Mouse (Mus musculus): ENCODE results near the gene Ctnnbip1. TPM values are rescaled to one million over a fixed set of nuclear protein-coding genes. Genes with fewer than 3 reads are reported as not detected.

Ctnnbip1 gene
- polyA plus RNA-seq, 1 experiment from 2014 or later = 34.7 TPM

- no peak overlapping the region for H3K4me2 ChIP-seq
- 89% methylated on average over 6 of the region's 6 CpGs for WGBS
- H3K27me3 ChIP-seq = no peaks in the 10 kb centered on the region
- no peaks in the 10 kb centered on the region for H3K9me3 ChIP-seq (replicated peaks)
- H3K4me1 ChIP-seq (replicated peaks) = peaks cover 52% of the 10 kb centered on the region
- no peak for ATAC-seq (replicated peaks; ENCODE audit: insufficient number of reproducible peaks, insufficient read depth, low FRiP score, low read depth)
- H3K36me3 ChIP-seq = no peaks in the 10 kb centered on the region
- H3K9ac ChIP-seq = no peak overlapping the region
- H3K4me3 ChIP-seq = no peak overlapping the region
- no peak overlapping the region for H3K27ac ChIP-seq
Measured at GRCm38 (mm10) chr4:149523961-149524360, 5.9 kb downstream of the Ctnnbip1 start.

DNA sequence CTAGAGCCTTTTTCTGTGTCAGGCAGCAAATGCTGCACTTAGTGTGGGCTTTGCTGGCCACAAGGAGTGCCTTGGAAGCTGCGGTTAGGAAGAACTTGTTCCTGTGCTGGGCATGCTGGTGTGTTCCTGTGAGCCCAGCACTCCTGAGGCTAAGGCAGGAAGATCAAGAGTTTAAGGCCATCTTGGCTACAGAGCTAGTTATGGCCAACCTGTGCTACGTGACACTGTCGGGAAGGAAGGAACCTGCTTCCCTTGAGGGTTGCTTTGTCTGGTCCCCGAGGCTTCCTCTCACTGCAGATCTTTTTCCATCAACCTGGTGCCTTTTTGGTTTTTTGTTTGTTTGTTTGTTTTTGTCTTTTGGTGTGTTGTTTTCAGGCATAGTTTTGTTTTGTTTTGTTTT is 7.1 kb downstream of the Ctnnbip1 start:
- Histone ChIP-seq H3K27me3 (no peaks in the 10 kb centered on the region), H3K27ac (peak overlapping the region; percentile 46; the same call in 1 of the 2 replicates), H3K9ac (no peak overlapping the region), H3K4me3 (no peak overlapping the region), H3K36me3 (no peaks in the 10 kb centered on the region), H3K4me2 (no peak overlapping the region), H3K9me3 (replicated peaks) (no peaks in the 10 kb centered on the region), H3K4me1 (replicated peaks) (peaks cover 59% of the 10 kb centered on the region)
- ATAC-seq (replicated peaks; ENCODE audit: insufficient number of reproducible peaks, insufficient read depth, low FRiP score, low read depth) = no peak
- 73% methylated on average over 4 of the region's 4 CpGs for WGBS

GRCm38 (mm10) chr4:149525811-149526210 is 7.8 kb downstream of the Ctnnbip1 start:
- Histone ChIP-seq H3K27me3 (no peaks in the 10 kb centered on the region), H3K4me1 (replicated peaks) (peaks cover 61% of the 10 kb centered on the region), H3K4me2 (no peak overlapping the region), H3K36me3 (no peaks in the 10 kb centered on the region), H3K27ac (peak overlapping the region; percentile 35; the same call in 1 of the 2 replicates), H3K9ac (0 out of 2 replicates have a peak overlapping the region, but pooled peaks have one; percentile 32), H3K4me3 (no peak overlapping the region), H3K9me3 (replicated peaks) (no peaks in the 10 kb centered on the region)
- WGBS = 77% methylated on average over 6 of the region's 6 CpGs
- ATAC-seq (replicated peaks; ENCODE audit: insufficient number of reproducible peaks, insufficient read depth, low FRiP score, low read depth) = no peak

GRCm38 (mm10) chr4:149526330-149526729 is 8.3 kb downstream of the Ctnnbip1 start:
- Histone ChIP-seq H3K9me3 (replicated peaks) (no peaks in the 10 kb centered on the region), H3K4me1 (replicated peaks) (peaks cover 61% of the 10 kb centered on the region), H3K9ac (no peak overlapping the region), H3K36me3 (no peaks in the 10 kb centered on the region), H3K4me2 (no peak overlapping the region), H3K27me3 (no peaks in the 10 kb centered on the region), H3K27ac (peak overlapping the region; percentile 35; the same call in 1 of the 2 replicates), H3K4me3 (no peak overlapping the region)
- no peak for ATAC-seq (replicated peaks; ENCODE audit: insufficient number of reproducible peaks, insufficient read depth, low FRiP score, low read depth)
- WGBS = 54% methylated on average over 7 of the region's 7 CpGs

DNA sequence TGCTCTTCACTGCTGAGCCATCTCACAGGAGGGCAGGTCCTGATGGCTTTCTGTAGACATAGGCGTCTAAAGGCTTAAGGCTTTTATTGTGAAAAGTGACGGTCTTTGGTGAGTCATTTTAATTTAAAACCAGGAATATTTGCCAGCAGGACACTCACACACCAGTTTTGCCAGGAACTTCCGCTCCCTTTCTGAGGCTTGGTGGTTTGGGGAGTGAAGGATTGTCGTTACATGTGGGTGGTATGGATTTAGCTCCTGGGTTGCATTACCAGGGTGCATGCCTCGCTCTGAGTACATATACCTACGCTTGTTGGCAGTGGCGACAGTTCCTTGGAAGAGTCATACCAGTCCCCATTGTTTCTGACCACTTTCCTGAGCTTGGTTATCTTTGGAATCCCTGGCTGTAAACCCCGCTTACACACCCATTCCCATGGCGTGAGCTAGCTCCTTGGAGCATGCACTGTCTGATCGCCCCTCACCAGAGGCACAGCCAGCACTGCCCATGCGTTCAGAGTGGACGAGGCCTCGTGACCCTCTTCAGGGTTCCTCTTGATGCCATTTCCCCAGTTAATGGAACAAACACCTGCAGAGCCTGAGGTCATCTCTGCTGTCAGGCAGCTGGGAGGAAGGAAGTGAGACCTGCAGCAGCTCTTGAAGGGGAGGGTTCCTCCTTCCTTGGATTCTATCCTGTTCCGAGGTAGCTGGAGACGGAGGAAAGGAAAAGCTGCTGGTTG is 9.8 kb downstream of the Ctnnbip1 start:
- Histone ChIP-seq H3K4me1 (replicated peaks) (peaks cover 56% of the 10 kb centered on the region), H3K36me3 (no peaks in the 10 kb centered on the region), H3K9me3 (replicated peaks) (no peaks in the 10 kb centered on the region), H3K27ac (peak overlapping the region; percentile 28), H3K9ac (no peak overlapping the region), H3K27me3 (no peaks in the 10 kb centered on the region), H3K4me2 (no peak overlapping the region), H3K4me3 (no peak overlapping the region)
- ATAC-seq (replicated peaks; ENCODE audit: insufficient number of reproducible peaks, insufficient read depth, low FRiP score, low read depth) = no peak
- WGBS = 64% methylated on average over 15 of the region's 15 CpGs

DNA sequence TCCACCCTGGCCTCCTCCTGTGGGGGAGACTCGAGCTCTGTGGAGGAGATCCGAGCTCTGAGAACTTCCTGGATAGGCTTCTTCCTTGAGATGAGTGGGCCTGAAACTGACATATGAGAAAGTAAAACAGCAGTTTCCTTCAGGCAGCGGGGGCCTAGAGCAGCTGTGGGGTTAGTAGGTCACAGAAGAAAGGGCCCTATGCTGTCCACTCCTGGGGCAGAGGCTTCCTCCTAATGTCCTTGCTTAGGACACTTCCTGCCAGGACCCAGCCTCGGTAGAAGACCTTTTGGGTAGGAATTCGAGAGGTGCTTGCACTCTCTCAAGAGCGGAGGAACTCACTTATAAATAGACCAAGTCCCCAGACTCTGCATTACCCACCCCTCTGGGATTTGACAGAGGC is 11.7 kb downstream of the Ctnnbip1 start:
- Histone ChIP-seq H3K27me3 (no peaks in the 10 kb centered on the region), H3K36me3 (no peaks in the 10 kb centered on the region), H3K4me1 (replicated peaks) (peaks cover 50% of the 10 kb centered on the region), H3K27ac (peak overlapping the region; percentile 61), H3K9me3 (replicated peaks) (no peaks in the 10 kb centered on the region), H3K4me3 (no peak overlapping the region), H3K9ac (no peak overlapping the region), H3K4me2 (no peak overlapping the region)
- no peak for ATAC-seq (replicated peaks; ENCODE audit: insufficient number of reproducible peaks, insufficient read depth, low FRiP score, low read depth)
- WGBS = 37% methylated on average over 6 of the region's 6 CpGs

DNA sequence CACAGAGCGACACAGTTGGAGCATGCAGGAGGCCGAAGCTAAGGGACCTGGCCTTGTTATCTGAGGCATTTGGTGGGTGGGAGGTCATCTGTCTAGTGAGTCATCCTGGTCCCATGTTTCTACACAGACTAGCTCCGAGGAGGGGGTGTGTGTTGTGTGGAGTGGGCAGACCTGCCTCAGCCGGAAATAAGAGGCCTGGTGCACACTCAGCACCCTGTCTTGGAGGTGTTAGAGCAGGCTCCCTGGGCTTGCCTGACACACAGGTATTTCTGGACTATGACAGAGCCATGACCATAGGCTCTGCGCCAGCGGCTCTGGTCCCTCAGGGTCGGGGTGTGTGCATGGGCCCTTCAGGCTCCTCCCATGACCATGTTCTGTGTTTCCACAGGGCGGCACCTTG is 21.4 kb downstream of the Ctnnbip1 start:
- WGBS = 24% methylated on average over 8 of the region's 8 CpGs
- H3K4me1 ChIP-seq (replicated peaks) = peaks cover 20% of the 10 kb centered on the region
- no peaks in the 10 kb centered on the region for H3K36me3 ChIP-seq
- no peak overlapping the region for H3K4me3 ChIP-seq
- peak; percentile 89 for ATAC-seq (replicated peaks; ENCODE audit: insufficient number of reproducible peaks, insufficient read depth, low FRiP score, low read depth)
- H3K9ac ChIP-seq = 0 out of 2 replicates have a peak overlapping the region, but pooled peaks have one; percentile 11
- H3K4me2 ChIP-seq = peak overlapping the region; percentile 5; the same call in 1 of the 2 replicates
- H3K27me3 ChIP-seq = no peaks in the 10 kb centered on the region
- H3K27ac ChIP-seq = peak overlapping the region; percentile 72
- no peaks in the 10 kb centered on the region for H3K9me3 ChIP-seq (replicated peaks)

GRCm38 (mm10) chr4:149541935-149542334 is 23.9 kb downstream of the Ctnnbip1 start:
- no peak overlapping the region for H3K9ac ChIP-seq
- WGBS = 57% methylated on average over 5 of the region's 5 CpGs
- no peaks in the 10 kb centered on the region for H3K9me3 ChIP-seq (replicated peaks)
- H3K36me3 ChIP-seq = peaks cover 5% of the 10 kb centered on the region; the same call in 1 of the 2 replicates
- H3K27ac ChIP-seq = no peak overlapping the region
- H3K27me3 ChIP-seq = no peaks in the 10 kb centered on the region
- H3K4me2 ChIP-seq = no peak overlapping the region
- H3K4me3 ChIP-seq = no peak overlapping the region
- peaks cover 20% of the 10 kb centered on the region for H3K4me1 ChIP-seq (replicated peaks)
- ATAC-seq (replicated peaks; ENCODE audit: insufficient number of reproducible peaks, insufficient read depth, low FRiP score, low read depth) = no peak

GRCm38 (mm10) chr4:149542431-149542830 is 24.4 kb downstream of the Ctnnbip1 start:
- no peak overlapping the region for H3K9ac ChIP-seq
- ATAC-seq (replicated peaks; ENCODE audit: insufficient number of reproducible peaks, insufficient read depth, low FRiP score, low read depth) = no peak
- WGBS = 80% methylated on average over 12 of the region's 12 CpGs

GRCm38 (mm10) chr4:149542927-149543553 is 25.0 kb downstream of the Ctnnbip1 start:
- 38% methylated on average over 10 of the region's 10 CpGs for WGBS
- Histone ChIP-seq H3K27me3 (no peaks in the 10 kb centered on the region), H3K9ac (no peak overlapping the region)

More at GRCm38 (mm10) chr4:149542431-149542830, 24.4 kb downstream of the Ctnnbip1 start:
- Histone ChIP-seq H3K36me3 (peaks cover 5% of the 10 kb centered on the region; the same call in 1 of the 2 replicates), H3K4me1 (replicated peaks) (peaks cover 20% of the 10 kb centered on the region), H3K4me2 (no peak overlapping the region), H3K4me3 (no peak overlapping the region), H3K27ac (no peak overlapping the region), H3K9me3 (replicated peaks) (no peaks in the 10 kb centered on the region), H3K27me3 (no peaks in the 10 kb centered on the region)

DNA sequence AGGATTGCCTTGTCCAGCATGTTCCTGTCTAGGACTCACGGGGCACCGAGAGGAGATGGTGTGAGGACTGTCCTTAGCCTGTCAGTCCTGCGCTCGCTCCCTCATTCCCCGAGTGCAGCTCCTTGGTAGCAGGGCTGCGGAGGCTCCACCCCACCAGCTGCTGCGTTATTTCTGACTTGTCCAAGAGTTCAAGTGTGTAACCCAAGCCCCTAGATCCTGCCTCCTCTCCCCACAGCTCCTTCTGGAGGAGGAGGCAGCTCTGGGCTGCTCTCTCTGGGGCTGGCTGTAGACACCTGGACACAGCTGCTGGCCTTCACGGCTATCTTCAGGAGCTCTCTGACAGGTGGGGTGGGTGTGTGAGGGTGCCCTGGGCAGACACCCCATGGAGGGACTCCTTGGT is 26.9 kb downstream of the Ctnnbip1 start:
- H3K4me3 ChIP-seq = no peak overlapping the region
- H3K36me3 ChIP-seq = peaks cover 5% of the 10 kb centered on the region; the same call in 1 of the 2 replicates
- 75% methylated on average over 8 of the region's 8 CpGs for WGBS
- H3K9ac ChIP-seq = no peak overlapping the region
- no peaks in the 10 kb centered on the region for H3K9me3 ChIP-seq (replicated peaks)
- no peak overlapping the region for H3K4me2 ChIP-seq
- H3K27me3 ChIP-seq = no peaks in the 10 kb centered on the region
- no peak for ATAC-seq (replicated peaks; ENCODE audit: insufficient number of reproducible peaks, insufficient read depth, low FRiP score, low read depth)
- H3K4me1 ChIP-seq (replicated peaks) = peaks cover 9% of the 10 kb centered on the region
- no peak overlapping the region for H3K27ac ChIP-seq

More at GRCm38 (mm10) chr4:149542927-149543553, 25.0 kb downstream of the Ctnnbip1 start:
- Histone ChIP-seq H3K27ac (no peak overlapping the region), H3K4me1 (replicated peaks) (peaks cover 20% of the 10 kb centered on the region), H3K4me3 (no peak overlapping the region), H3K36me3 (peaks cover 5% of the 10 kb centered on the region; the same call in 1 of the 2 replicates), H3K4me2 (no peak overlapping the region), H3K9me3 (replicated peaks) (no peaks in the 10 kb centered on the region)
- ATAC-seq (replicated peaks; ENCODE audit: insufficient number of reproducible peaks, insufficient read depth, low FRiP score, low read depth) = no peak
